Mouse (Mus musculus): ENCODE measurements at regions not wholly inside any gene's neighbourhood (a gene's known extent, or its start where the extent isn't known, plus 50 kb on each side); places are given as distances from the start of the nearest gene placed in this dataset.

DNA sequence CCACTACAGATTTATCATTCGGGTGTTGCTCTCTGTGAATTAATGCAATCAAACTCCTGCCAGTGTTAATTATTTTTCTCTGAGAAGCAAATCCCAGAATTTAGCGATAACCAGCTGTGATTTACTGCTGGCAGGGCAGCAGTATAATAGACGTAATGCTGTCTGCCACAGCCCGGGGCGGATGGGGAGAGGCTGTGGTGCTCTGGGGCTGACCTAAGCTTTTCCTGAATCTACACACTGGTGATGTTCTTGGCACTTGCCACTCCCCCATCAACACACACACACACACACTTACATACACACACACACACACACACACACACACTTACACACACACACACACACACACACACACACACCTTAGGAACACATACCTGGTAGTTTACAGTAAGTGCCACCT is 101.4 kb upstream of the Dynlrb2 start:
- no peak for TF ChIP-seq CTCF (IDR thresholded peaks at IDR 0.05)
- intact Hi-C loops (cut with DNase I) = no loop called here
- H3K27ac ChIP-seq = no peak overlapping the region
- no peak for DNase-seq (ENCODE audit: extremely low spot score in 1 of 2, low spot score in 2 of 2)
- no peak overlapping the region for H3K4me3 ChIP-seq

DNA sequence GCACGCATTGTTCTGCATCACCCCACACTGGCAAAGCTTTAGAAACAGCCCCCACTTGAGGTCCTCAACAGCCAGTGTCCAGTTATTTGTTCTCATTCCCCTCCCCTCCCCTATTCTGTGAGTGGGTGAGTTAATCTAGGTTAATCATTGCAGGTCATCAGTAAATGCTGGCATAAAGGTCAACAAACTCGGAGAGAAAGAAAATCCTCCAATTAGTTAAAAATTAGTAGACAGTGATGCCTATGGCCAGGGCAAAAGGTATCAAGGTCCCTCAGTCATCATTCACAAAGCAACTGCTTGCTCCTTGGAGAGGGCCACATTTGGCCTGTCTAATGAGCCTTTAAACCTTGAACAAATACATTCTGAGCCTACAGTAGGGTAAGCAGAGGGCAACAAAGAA is 105.3 kb upstream of the Dynlrb2 start:
- no peak for TF ChIP-seq CTCF (IDR thresholded peaks at IDR 0.05)
- no peak for DNase-seq (ENCODE audit: extremely low spot score in 1 of 2, low spot score in 2 of 2)
- no peak overlapping the region for H3K27ac ChIP-seq
- intact Hi-C loops (cut with DNase I) = no loop called here
- no peak overlapping the region for H3K4me3 ChIP-seq

DNA sequence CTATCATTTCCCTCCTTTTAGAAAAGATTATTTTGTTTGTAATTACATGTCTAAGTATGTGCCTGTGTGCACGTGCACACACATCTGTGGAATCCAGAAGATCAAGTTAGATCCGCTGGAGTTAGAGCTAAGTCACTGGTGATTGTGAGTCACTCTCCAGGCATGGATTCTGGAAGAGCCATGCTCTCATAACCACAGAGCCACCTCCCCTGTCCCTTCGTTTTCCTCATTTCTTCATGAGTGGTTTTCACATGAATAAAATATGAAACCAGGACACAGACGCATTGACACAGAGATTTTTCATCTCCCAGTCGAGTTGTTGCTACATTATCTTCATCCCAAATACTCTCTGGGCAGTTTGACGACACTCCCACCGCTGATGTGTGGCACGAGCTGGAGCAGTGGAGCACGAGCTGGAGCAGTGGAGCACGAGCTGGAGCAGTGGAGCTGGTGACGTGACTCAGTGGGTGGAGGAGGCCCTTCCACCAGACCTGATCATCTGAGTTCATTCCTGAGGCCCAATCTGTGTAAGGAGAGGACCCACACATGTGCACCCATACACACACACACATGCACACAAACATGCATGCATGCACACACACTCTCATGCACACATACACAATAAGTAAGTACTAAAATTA is 106.1 kb upstream of the Dynlrb2 start:
- intact Hi-C loops (cut with DNase I) = no loop called here
- Histone ChIP-seq H3K27ac (no peak overlapping the region), H3K4me3 (no peak overlapping the region)
- TF ChIP-seq CTCF (IDR thresholded peaks at IDR 0.05) = no peak
- no peak for DNase-seq (ENCODE audit: extremely low spot score in 1 of 2, low spot score in 2 of 2)

GRCm38 (mm10) chr8:116385193-116385955 is 119.4 kb upstream of the Dynlrb2 start:
- no peak for TF ChIP-seq CTCF (IDR thresholded peaks at IDR 0.05)
- intact Hi-C loops (cut with DNase I) = no loop called here
- Histone ChIP-seq H3K27ac (no peak overlapping the region), H3K4me3 (peak overlapping the region; percentile 28)
- no peak for DNase-seq (ENCODE audit: extremely low spot score in 1 of 2, low spot score in 2 of 2)

DNA sequence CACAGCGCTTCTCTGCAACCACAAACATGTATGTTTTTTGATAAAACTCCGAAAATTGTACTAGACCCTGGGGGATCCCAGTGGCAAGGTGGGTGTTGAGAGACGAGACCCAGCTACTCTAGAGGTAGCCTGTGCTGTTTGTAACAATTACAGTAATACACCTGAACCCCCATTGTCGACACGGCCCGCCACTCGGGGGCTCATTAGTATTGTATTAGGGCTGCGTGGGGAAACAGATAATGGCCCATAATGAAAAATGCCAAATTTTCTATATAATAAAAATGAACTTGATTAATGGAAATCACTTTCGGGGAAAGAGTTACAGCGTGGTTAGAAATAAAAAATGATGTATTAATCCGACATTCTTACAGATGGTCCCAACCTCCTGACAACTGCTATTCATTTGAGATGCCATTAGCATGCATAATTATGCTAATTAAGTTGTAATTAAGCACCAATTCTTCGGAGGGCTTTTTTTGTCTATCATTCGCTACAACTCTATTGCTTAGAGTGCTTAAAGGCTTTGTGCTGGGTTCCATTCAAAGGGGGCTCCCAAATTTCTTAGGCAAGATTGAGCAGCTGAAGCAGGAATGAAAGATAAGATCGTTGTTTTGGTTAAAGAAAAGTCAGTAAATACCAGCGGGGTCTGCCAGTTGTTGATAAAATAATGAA is 120.2 kb upstream of the Dynlrb2 start:
- Histone ChIP-seq H3K4me3 (peak overlapping the region; percentile 28), H3K27ac (no peak overlapping the region)
- no peak for TF ChIP-seq CTCF (IDR thresholded peaks at IDR 0.05)
- no peak for DNase-seq (ENCODE audit: extremely low spot score in 1 of 2, low spot score in 2 of 2)
- intact Hi-C loops (cut with DNase I) = no loop called here

DNA sequence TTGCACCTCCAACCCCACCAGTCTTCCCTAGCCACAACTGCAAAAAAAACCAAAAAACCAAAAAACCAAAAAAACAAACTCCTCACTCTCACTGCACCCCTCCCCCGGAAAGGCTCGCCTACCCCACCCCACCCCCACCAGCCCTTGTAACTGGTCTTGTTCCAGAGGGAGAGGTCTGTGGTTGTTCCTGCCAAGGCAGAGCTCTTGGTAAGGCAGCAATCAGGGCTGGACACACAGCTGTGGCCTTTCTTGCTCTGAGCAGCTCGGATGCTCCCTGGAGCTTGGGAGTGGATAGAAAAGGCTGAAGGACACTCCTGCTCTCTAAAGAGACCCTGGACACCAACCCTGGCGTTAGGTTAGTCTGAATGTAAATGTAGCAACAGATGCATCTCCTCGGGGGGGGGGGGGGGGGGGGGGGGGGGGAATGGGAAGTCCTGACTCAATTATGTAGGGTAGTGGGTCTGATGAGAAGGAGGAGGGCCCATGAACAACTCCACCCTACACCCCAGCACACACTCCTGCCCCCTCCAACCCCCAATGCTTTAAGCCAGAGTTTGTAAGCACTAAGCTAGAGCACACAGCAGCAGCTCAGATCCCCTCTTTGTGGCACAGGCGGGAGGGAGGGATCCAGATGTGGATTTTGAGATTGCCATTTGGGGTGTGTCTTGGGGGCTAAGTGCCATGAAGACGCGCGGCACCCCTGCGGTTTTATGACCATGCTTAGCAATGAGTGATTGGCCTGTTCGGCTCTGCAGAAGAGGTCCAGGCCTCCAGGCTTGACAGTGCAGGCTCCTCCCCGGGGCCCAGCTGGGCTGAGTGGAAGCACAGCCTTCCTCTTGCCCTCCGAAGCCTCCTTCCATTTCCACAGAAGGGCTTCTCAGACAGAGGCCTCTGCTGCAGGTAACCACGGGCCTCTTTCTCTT is 121.0 kb upstream of the Dynlrb2 start:
- Histone ChIP-seq H3K4me3 (no peak overlapping the region), H3K27ac (no peak overlapping the region)
- DNase-seq (ENCODE audit: extremely low spot score in 1 of 2, low spot score in 2 of 2) = no peak
- intact Hi-C loops (cut with DNase I) = no loop called here
- TF ChIP-seq CTCF (IDR thresholded peaks at IDR 0.05) = no peak

- Histone ChIP-seq H3K27ac (no peak overlapping the region), H3K4me3 (no peak overlapping the region)
- intact Hi-C loops (cut with DNase I) = no loop called here
- no peak for DNase-seq (ENCODE audit: extremely low spot score in 1 of 2, low spot score in 2 of 2)
- no peak for TF ChIP-seq CTCF (IDR thresholded peaks at IDR 0.05)
Measured at GRCm38 (mm10) chr8:116383036-116383435, 121.7 kb upstream of the Dynlrb2 start.

- DNase-seq (ENCODE audit: extremely low spot score in 1 of 2, low spot score in 2 of 2) = no peak
- H3K27ac ChIP-seq = no peak overlapping the region
- intact Hi-C loops (cut with DNase I) = no loop called here
- H3K4me3 ChIP-seq = no peak overlapping the region
- TF ChIP-seq CTCF (IDR thresholded peaks at IDR 0.05) = no peak
Measured at GRCm38 (mm10) chr8:116380601-116381000, 124.2 kb upstream of the Dynlrb2 start.

- Histone ChIP-seq H3K27ac (no peak overlapping the region), H3K4me3 (no peak overlapping the region)
- no peak for DNase-seq (ENCODE audit: extremely low spot score in 1 of 2, low spot score in 2 of 2)
- intact Hi-C loops (cut with DNase I) = loop anchor here (10.0 kb wide), 1 partner anchor 1225 kb away; no protein-coding TSS in a partner anchor
- no peak for TF ChIP-seq CTCF (IDR thresholded peaks at IDR 0.05)
Measured at GRCm38 (mm10) chr8:116379851-116380250, 124.9 kb upstream of the Dynlrb2 start.

DNA sequence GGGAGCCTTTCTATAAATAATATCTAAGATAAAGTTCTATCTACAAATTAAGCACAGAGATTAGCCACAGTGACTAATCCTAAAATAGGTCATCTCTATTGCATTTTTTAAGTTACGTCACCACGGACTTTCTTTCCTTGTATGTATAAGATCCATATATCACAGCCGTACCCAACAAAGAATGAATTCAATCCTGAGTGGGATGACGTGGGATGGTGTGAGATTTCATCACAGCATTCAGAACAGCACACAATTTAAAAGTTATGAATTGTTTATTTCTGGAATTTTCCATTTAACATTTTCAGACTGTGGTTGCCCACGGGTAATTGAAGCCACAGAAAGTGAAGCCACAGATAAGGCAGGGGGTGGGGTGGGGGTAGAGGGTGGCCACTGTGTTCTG is 129.0 kb upstream of the Dynlrb2 start:
- no peak overlapping the region for H3K27ac ChIP-seq
- intact Hi-C loops (cut with DNase I) = loop anchor here (10.0 kb wide), 1 partner anchor 1221 kb away; no protein-coding TSS in a partner anchor
- no peak for TF ChIP-seq CTCF (IDR thresholded peaks at IDR 0.05)
- no peak overlapping the region for H3K4me3 ChIP-seq
- no peak for DNase-seq (ENCODE audit: extremely low spot score in 1 of 2, low spot score in 2 of 2)

DNA sequence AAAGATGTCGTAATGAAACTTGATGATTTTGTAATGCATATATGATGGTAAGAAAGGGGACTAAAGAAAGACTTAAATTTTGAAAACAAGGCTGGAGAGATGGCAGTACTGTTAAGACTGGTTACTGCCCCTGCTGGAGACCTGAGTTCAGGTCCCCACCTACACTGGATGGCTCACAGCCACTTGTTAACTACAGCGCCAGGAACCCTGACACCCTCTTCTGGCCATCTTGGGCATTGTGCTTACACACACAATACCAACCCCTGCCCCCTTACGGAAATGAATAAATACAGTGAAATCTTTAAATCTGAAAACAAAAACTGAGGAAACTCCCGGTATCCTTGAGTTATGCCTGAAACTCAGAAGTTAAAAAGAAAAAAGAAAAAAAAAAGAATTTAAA is 131.7 kb upstream of the Dynlrb2 start:
- peak; percentile 45 for TF ChIP-seq CTCF (IDR thresholded peaks at IDR 0.05)

More for the DNA sequence above, 131.7 kb upstream of the Dynlrb2 start:
- no peak overlapping the region for H3K4me3 ChIP-seq
- DNase-seq (ENCODE audit: extremely low spot score in 1 of 2, low spot score in 2 of 2) = no peak
- intact Hi-C loops (cut with DNase I) = loop anchor here (10.0 kb wide), 1 partner anchor 1218 kb away; no protein-coding TSS in a partner anchor
- H3K27ac ChIP-seq = no peak overlapping the region

All from left cerebral cortex, adult 2 months (tissue).